Mouse (Mus musculus) limb, embryonic 14.5 days (tissue): ENCODE data around the gene Vsnl1. TPM values are rescaled to one million over a fixed set of nuclear protein-coding genes. Genes with fewer than 3 reads are reported as not detected.

Experiments
- ATAC-seq: fragments of 200-750 bp; cut with Nextera tagmentation; 2 replicates; pipeline ENCODE4 v1.8.0; 2017; ENCODE audit warnings: low read depth, moderate number of reproducible peaks, moderate TSS enrichment; ENCODE audit not compliant: low FRiP score
- DNase-seq: peaks from one replicate; pipeline ENCODE4 v3.0.0-alpha.2; 2015; ENCODE audit warnings: low spot score
- H3K27ac ChIP-seq: fragments of 300-500 bp; sonication (generic); replicated peaks from 2 replicates; pipeline ENCODE4 v1.5.1; 2014; ENCODE audit warnings: low read depth, mild to moderate bottlenecking, low read length, moderate library complexity, mixed read lengths
- H3K27me3 ChIP-seq: fragments of 300-500 bp; sonication (generic); 2 replicates; pipeline ENCODE4 v1.6.1; 2014; ENCODE audit warnings: low read length, mixed read lengths; ENCODE audit not compliant: control insufficient read depth, insufficient read depth
- H3K36me3 ChIP-seq: fragments of 300-500 bp; sonication (generic); 2 replicates; pipeline ENCODE4 v1.6.1; 2014; ENCODE audit warnings: mild to moderate bottlenecking, low read length, moderate library complexity, mixed read lengths; ENCODE audit not compliant: control insufficient read depth, insufficient read depth
- H3K4me1 ChIP-seq: fragments of 300-500 bp; sonication (generic); 2 replicates; pipeline ENCODE4 v1.6.1; 2014; ENCODE audit warnings: antibody characterized with exemption, low read length, mixed read lengths; ENCODE audit not compliant: control insufficient read depth, insufficient read depth
- H3K4me2 ChIP-seq: fragments of 300-500 bp; sonication (generic); replicated peaks from 2 replicates; pipeline ENCODE4 v1.6.1; 2014; ENCODE audit warnings: low read depth, mild to moderate bottlenecking, low read length, moderate library complexity; ENCODE audit not compliant: severe bottlenecking
- H3K4me3 ChIP-seq: fragments of 300-500 bp; sonication (generic); replicated peaks from 2 replicates; pipeline ENCODE4 v1.5.1; 2014; ENCODE audit warnings: low read length
- H3K9ac ChIP-seq: fragments of 300-500 bp; sonication (generic); 2 replicates; pipeline ENCODE4 v1.6.1; 2014; ENCODE audit warnings: mild to moderate bottlenecking, low read depth, low read length, moderate library complexity; ENCODE audit not compliant: severe bottlenecking
- H3K9me3 ChIP-seq: fragments of 300-500 bp; sonication (generic); 2 replicates; pipeline ENCODE4 v1.6.1; 2016; ENCODE audit warnings: low read length; ENCODE audit not compliant: control insufficient read depth
- POLR2A ChIP-seq: fragments of 200-500 bp; IDR thresholded peaks from 2 replicates; pipeline ENCODE4 v1.8.0; 2012; ENCODE audit warnings: inconsistent platforms, mild to moderate bottlenecking, moderate library complexity, borderline replicate concordance; ENCODE audit not compliant: insufficient read depth, insufficient read length; ENCODE audit errors: extremely low read depth
- WGBS: fragments of 180-500 bp; shearing (Covaris S2); extraction: QIAGEN DNeasy Blood & Tissue Kit; methylation state at CpG from one replicate; pipeline ENCODE4 v1.1.7; 2014; 5-methylcytosine and 5-hydroxymethylcytosine counted together
- polyA plus RNA-seq, 2 experiments: library from polyadenylated mRNA; depleted of rRNA in 1 of 2; stranded (reverse) in 1 of 2; unstranded in 1 of 2; fragments of >200 nt; fragmentation: Nextera tagmentation in 1 of 2; extraction: Ambion mirVana in 1 of 2; gene quantifications; 2 replicates each; pipeline versions ENCODE4 v1.2.1 to v1.2.3; 2012 to 2014

Gene Vsnl1
- polyA plus RNA-seq, 2 experiments, result 1.4 to 1.8 TPM

GRCm38 (mm10) chr12:11338251-11338650 is 98.2 kb downstream of the Vsnl1 start:
- no peak for TF ChIP-seq POLR2A
- no peak overlapping the region for H3K9ac ChIP-seq
- no peaks in the 10 kb centered on the region for H3K36me3 ChIP-seq
- no peak for DNase-seq
- no peak overlapping the region for H3K4me3 ChIP-seq
- no peak overlapping the region for H3K4me2 ChIP-seq
- H3K9me3 ChIP-seq, result no peaks in the 10 kb centered on the region
- no peaks in the 10 kb centered on the region for H3K4me1 ChIP-seq
- H3K27ac ChIP-seq, result no peak overlapping the region
- no peak for ATAC-seq
- no peaks in the 10 kb centered on the region for H3K27me3 ChIP-seq
- 86% methylated on average over 2 of the region's 2 CpGs for WGBS

DNA sequence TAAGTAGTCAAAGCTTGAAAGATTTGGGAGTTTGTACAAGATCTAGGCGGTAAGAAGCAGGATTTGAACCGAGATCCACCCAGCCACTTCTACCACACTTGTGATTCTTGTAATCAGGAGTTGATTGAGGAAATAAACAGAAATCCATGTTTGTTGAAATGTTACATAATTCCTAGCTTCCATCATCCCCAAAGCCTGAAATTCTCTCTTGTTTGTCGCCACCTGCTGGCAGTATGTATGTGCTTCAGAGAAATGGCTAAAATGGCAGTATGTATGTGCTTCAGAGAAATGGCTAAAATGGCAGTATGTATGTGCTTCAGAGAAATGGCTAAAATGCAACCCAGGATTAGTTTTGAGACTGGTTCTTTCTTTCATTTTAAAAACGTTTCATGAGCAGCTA is 99.6 kb downstream of the Vsnl1 start:
- Histone ChIP-seq H3K36me3 (no peaks in the 10 kb centered on the region), H3K27me3 (no peaks in the 10 kb centered on the region), H3K4me1 (no peaks in the 10 kb centered on the region), H3K4me2 (no peak overlapping the region), H3K9me3 (no peaks in the 10 kb centered on the region), H3K4me3 (no peak overlapping the region), H3K27ac (no peak overlapping the region), H3K9ac (no peak overlapping the region)
- ATAC-seq (no peak), DNase-seq (no peak)
- WGBS, result 39% methylated on average over 4 of the region's 4 CpGs
- TF ChIP-seq POLR2A, result no peak

DNA sequence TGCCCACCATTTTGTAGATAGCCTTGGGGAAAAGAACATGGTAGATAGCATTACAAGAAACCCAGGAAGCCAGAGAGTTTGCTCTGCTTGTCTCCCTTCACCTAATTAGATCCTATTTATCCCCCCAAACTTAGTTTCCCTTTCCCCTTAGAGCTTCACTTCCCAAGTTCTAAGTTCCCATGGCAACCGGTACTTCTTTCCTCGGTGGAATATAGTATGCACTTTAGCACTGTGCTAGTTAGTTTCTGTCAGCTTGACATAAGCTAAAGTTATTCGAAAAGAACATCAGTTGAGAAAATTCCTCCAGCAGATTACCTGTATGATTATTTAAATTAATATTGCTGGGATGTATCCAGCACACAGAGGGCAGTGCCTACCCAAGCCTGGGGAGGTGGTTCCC is 109.9 kb downstream of the Vsnl1 start:
- Histone ChIP-seq H3K27me3 (no peaks in the 10 kb centered on the region), H3K27ac (no peak overlapping the region), H3K9me3 (no peaks in the 10 kb centered on the region), H3K4me1 (no peaks in the 10 kb centered on the region), H3K4me3 (no peak overlapping the region), H3K4me2 (no peak overlapping the region), H3K36me3 (no peaks in the 10 kb centered on the region), H3K9ac (no peak overlapping the region)
- 87% methylated on average over 3 of the region's 3 CpGs for WGBS
- ATAC-seq (no peak), DNase-seq (no peak)
- TF ChIP-seq POLR2A, result no peak

GRCm38 (mm10) chr12:11324480-11324879 is 111.9 kb downstream of the Vsnl1 start:
- no peak overlapping the region for H3K4me3 ChIP-seq
- H3K9ac ChIP-seq, result no peak overlapping the region
- H3K4me1 ChIP-seq, result no peaks in the 10 kb centered on the region
- WGBS, result 50% methylated on average over 4 of the region's 4 CpGs
- ATAC-seq (no peak), DNase-seq (no peak)
- no peak overlapping the region for H3K4me2 ChIP-seq
- H3K9me3 ChIP-seq, result no peaks in the 10 kb centered on the region
- TF ChIP-seq POLR2A, result no peak
- no peaks in the 10 kb centered on the region for H3K27me3 ChIP-seq
- H3K27ac ChIP-seq, result no peak overlapping the region
- no peaks in the 10 kb centered on the region for H3K36me3 ChIP-seq

DNA sequence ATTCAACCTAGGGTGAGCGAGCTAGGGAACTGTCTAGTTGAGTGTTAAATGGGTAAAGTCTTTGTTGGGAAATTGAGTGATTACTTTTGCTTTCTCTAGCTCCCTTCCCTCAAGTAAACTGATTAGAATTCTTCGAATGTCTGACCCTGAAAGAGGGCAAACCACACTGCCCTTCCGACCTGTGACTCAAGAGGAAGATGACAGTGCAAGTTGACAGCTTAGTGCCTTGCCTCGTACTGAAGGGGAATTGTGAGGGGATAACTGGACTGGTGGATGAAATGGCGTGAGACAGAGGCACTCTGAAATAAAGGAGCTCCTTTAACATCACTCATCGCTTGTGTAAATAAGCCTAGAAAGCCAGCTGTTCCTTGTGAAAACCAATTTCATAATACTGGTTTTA is 118.7 kb downstream of the Vsnl1 start:
- Histone ChIP-seq H3K36me3 (peaks cover 41% of the 10 kb centered on the region), H3K4me1 (no peaks in the 10 kb centered on the region), H3K9me3 (no peaks in the 10 kb centered on the region), H3K9ac (no peak overlapping the region), H3K27ac (no peak overlapping the region), H3K4me3 (no peak overlapping the region), H3K4me2 (no peak overlapping the region), H3K27me3 (no peaks in the 10 kb centered on the region)
- 75% methylated on average over 6 of the region's 6 CpGs for WGBS
- no peak for TF ChIP-seq POLR2A
- DNase-seq (no peak), ATAC-seq (no peak)

GRCm38 (mm10) chr12:11313840-11314239 is 122.6 kb downstream of the Vsnl1 start:
- DNase-seq (peak; percentile 28), ATAC-seq (no peak)
- Histone ChIP-seq H3K4me1 (no peaks in the 10 kb centered on the region), H3K9me3 (no peaks in the 10 kb centered on the region), H3K4me2 (no peak overlapping the region), H3K27me3 (no peaks in the 10 kb centered on the region), H3K4me3 (no peak overlapping the region), H3K36me3 (peaks cover 61% of the 10 kb centered on the region), H3K9ac (no peak overlapping the region), H3K27ac (no peak overlapping the region)
- WGBS, result 79% methylated on average over 1 of the region's 1 CpGs
- TF ChIP-seq POLR2A, result no peak
